Mouse (Mus musculus): ENCODE results near the gene Sema3b.

The Sema3b gene

GRCm38 (mm10) chr9:107634406-107635278 is 25.6 kb upstream of the Sema3b start:
- in situ Hi-C loops (cut with MboI; ENCODE audit: unreplicated experiment in 2 of 2), result loop anchor here in 1 of 2 experiments (25.0 kb wide), 1 partner anchor 428 kb away; the partner anchor contains the start of gene Amigo3

GRCm38 (mm10) chr9:107633661-107634405 is 24.8 kb upstream of the Sema3b start:
- in situ Hi-C loops (cut with MboI; ENCODE audit: unreplicated experiment in 2 of 2), result loop anchor here in 1 of 2 experiments (25.0 kb wide), 1 partner anchor 428 kb away; the partner anchor contains the start of gene Amigo3

GRCm38 (mm10) chr9:107633091-107633660 is 24.1 kb upstream of the Sema3b start:
- in situ Hi-C loops (cut with MboI; ENCODE audit: unreplicated experiment in 2 of 2), result loop anchor here in 1 of 2 experiments (25.0 kb wide), 1 partner anchor 429 kb away; the partner anchor contains the start of gene Amigo3

- in situ Hi-C loops (cut with MboI; ENCODE audit: unreplicated experiment in 2 of 2), result loop anchor here in 1 of 2 experiments (25.0 kb wide), 1 partner anchor 430 kb away; the partner anchor contains the start of gene Amigo3
Measured at GRCm38 (mm10) chr9:107632478-107632877, 23.4 kb upstream of the Sema3b start.

- in situ Hi-C loops (cut with MboI; ENCODE audit: unreplicated experiment in 2 of 2), result loop anchor here in 1 of 2 experiments (25.0 kb wide), 1 partner anchor 430 kb away; the partner anchor contains the start of gene Amigo3
Measured at GRCm38 (mm10) chr9:107631861-107632260, 22.8 kb upstream of the Sema3b start.

GRCm38 (mm10) chr9:107631311-107631826 is 22.3 kb upstream of the Sema3b start:
- in situ Hi-C loops (cut with MboI; ENCODE audit: unreplicated experiment in 2 of 2), result loop anchor here in 1 of 2 experiments (25.0 kb wide), 1 partner anchor 431 kb away; the partner anchor contains the start of gene Amigo3

GRCm38 (mm10) chr9:107630576-107630975 is 21.5 kb upstream of the Sema3b start:
- in situ Hi-C loops (cut with MboI; ENCODE audit: unreplicated experiment in 2 of 2), result loop anchor here in 1 of 2 experiments (25.0 kb wide), 1 partner anchor 432 kb away; the partner anchor contains the start of gene Amigo3

GRCm38 (mm10) chr9:107629901-107630425 is 20.9 kb upstream of the Sema3b start:
- in situ Hi-C loops (cut with MboI; ENCODE audit: unreplicated experiment in 2 of 2), result loop anchor here in 1 of 2 experiments (25.0 kb wide), 1 partner anchor 432 kb away; the partner anchor contains the start of gene Amigo3

GRCm38 (mm10) chr9:107629411-107629730 is 20.3 kb upstream of the Sema3b start:
- in situ Hi-C loops (cut with MboI; ENCODE audit: unreplicated experiment in 2 of 2), result loop anchor here in 1 of 2 experiments (25.0 kb wide), 1 partner anchor 433 kb away; the partner anchor contains the start of gene Amigo3

GRCm38 (mm10) chr9:107628721-107629410 is 19.8 kb upstream of the Sema3b start:
- in situ Hi-C loops (cut with MboI; ENCODE audit: unreplicated experiment in 2 of 2), result loop anchor here in 1 of 2 experiments (25.0 kb wide), 1 partner anchor 433 kb away; the partner anchor contains the start of gene Amigo3

GRCm38 (mm10) chr9:107627387-107628255 is 18.6 kb upstream of the Sema3b start:
- in situ Hi-C loops (cut with MboI; ENCODE audit: unreplicated experiment in 2 of 2), result loop anchor here in 1 of 2 experiments (25.0 kb wide), 1 partner anchor 435 kb away; the partner anchor contains the start of gene Amigo3

GRCm38 (mm10) chr9:107626844-107627277 is 17.8 kb upstream of the Sema3b start:
- in situ Hi-C loops (cut with MboI; ENCODE audit: unreplicated experiment in 2 of 2), result loop anchor here in 1 of 2 experiments (25.0 kb wide), 1 partner anchor 435 kb away; the partner anchor contains the start of gene Amigo3

- in situ Hi-C loops (cut with MboI; ENCODE audit: unreplicated experiment in 2 of 2), result loop anchor here in 1 of 2 experiments (25.0 kb wide), 1 partner anchor 436 kb away; the partner anchor contains the start of gene Amigo3
Measured at GRCm38 (mm10) chr9:107626158-107626843, 17.3 kb upstream of the Sema3b start.

- in situ Hi-C loops (cut with MboI; ENCODE audit: unreplicated experiment in 2 of 2), result loop anchor here in 1 of 2 experiments (25.0 kb wide), 1 partner anchor 437 kb away; the partner anchor contains the start of gene Amigo3
Measured at GRCm38 (mm10) chr9:107625351-107626128, 16.5 kb upstream of the Sema3b start.

GRCm38 (mm10) chr9:107624951-107625350 is 15.9 kb upstream of the Sema3b start:
- in situ Hi-C loops (cut with MboI; ENCODE audit: unreplicated experiment in 2 of 2), result loop anchor here in 1 of 2 experiments (25.0 kb wide), 1 partner anchor 437 kb away; the partner anchor contains the start of gene Amigo3

GRCm38 (mm10) chr9:107624539-107624938 is 15.5 kb upstream of the Sema3b start:
- in situ Hi-C loops (cut with MboI; ENCODE audit: unreplicated experiment in 2 of 2), result no loop called here

Measured in v-Abl transformed pro-B cells (cell line).